In the genomic region with DNA sequence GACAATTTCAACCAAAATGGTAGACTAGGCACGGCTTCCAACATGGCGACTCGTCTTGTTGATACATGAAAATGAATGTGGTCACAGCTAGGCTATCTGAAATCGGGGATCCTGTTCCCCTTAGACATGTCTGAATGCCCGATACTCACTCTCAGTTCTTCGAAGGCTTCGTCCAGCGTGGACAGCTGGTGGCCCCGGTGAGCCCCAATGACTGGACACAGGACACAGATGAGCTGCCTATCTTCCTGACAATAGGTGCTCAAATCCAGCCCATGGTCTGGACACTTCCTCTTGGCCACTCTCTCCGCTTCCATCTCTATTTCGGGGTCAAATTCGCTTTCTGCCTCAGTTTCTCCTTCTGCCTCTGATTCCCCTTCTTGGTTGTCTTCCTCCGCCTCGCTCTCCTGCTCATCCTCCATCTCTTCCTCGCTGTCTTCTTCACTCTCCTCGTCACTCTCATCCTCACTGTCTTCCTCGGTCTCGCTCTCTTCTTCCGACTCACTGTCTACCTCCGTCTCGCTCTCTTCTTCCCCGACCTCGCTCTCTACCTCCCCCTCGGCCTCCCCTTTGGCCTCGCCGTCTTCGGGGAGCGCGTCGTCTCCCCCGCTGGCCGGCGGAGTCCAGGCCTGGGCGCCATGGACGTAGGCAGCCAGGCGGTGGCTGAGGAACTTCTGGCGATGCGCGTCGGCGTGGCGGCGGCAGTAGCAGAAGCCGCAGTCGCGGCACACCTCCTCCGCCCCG, we compare ENCODE assay signal across 8 mouse cellular contexts. TPM values are rescaled to one million over a fixed set of nuclear protein-coding genes. Genes with fewer than 3 reads are reported as not detected.
DNase-seq lines count a peak whose midpoint lies in the region; ATAC-seq and TF ChIP-seq lines count a peak whose summit lies in the region.

No protein-coding gene starts in this region.

- H3K9ac ChIP-seq in intestine, embryonic 16.5 days (ENCODE audit: low read depth, low read length): peak overlapping the region; percentile 90
- H3K9ac ChIP-seq in neural tube, embryonic 15.5 days (replicated peaks): peak overlapping the region; percentile 79

- no peak for ATAC-seq in intestine, embryonic 16.5 days
- no peak; the same call in 1 of the 2 replicates for ATAC-seq in neural tube, embryonic 15.5 days (ENCODE audit: low FRiP score)

- peaks cover 5% of the 10 kb centered on the region; the same call in 1 of the 2 replicates for H3K4me1 ChIP-seq in cerebellum, adult 2 months (ENCODE audit: control insufficient read depth, insufficient read depth, low read length)
- H3K4me1 ChIP-seq in spleen, adult 2 months (ENCODE audit: control insufficient read depth, insufficient read depth, insufficient read length): peaks cover 16% of the 10 kb centered on the region
- peaks cover 16% of the 10 kb centered on the region for H3K4me1 ChIP-seq in intestine, embryonic 16.5 days (ENCODE audit: control insufficient read depth, insufficient read depth, low read length)
- peaks cover 31% of the 10 kb centered on the region for H3K4me1 ChIP-seq in neural tube, embryonic 15.5 days

- H3K4me3 ChIP-seq in cerebellum, adult 2 months (replicated peaks; ENCODE audit: insufficient read depth, low read depth, low read length): peak overlapping the region; percentile 62
- peak overlapping the region; percentile 69 for H3K4me3 ChIP-seq in spleen, adult 2 months (ENCODE audit: extremely low read depth, insufficient read depth, insufficient read length)
- H3K4me3 ChIP-seq in intestine, embryonic 16.5 days (ENCODE audit: low read length): peak overlapping the region; percentile 72
- peak overlapping the region; percentile 89 for H3K4me3 ChIP-seq in neural tube, embryonic 15.5 days (replicated peaks)

- 37% methylated on average over 48 of the region's 48 CpGs for WGBS in cerebellum, adult 2 months
- 42% methylated on average over 48 of the region's 48 CpGs for WGBS in spleen, adult 2 months
- WGBS in intestine, embryonic 16.5 days: 35% methylated on average over 48 of the region's 48 CpGs
- WGBS in neural tube, embryonic 15.5 days: 39% methylated on average over 48 of the region's 48 CpGs

- DNase-seq in cerebellum, adult 2 months: peak in 1 of 2 experiments; percentile 26
- no peak for DNase-seq in cerebellum, adult 18-20 months
- DNase-seq in spleen, adult 2 months (ENCODE audit: low read depth in 1 of 2, low spot score in 2 of 2): no peak
- DNase-seq in spleen, postnatal 36 days (ENCODE audit: low spot score in 2 of 2): no peak
- DNase-seq in ovary, postnatal 14 days (ENCODE audit: low spot score): no peak
- DNase-seq in layer of hippocampus, postnatal 10 days (ENCODE audit: low spot score in 2 of 2): no peak

- TF ChIP-seq CTCF in cerebellum, adult 2 months (IDR thresholded peaks at IDR 0.05; ENCODE audit: borderline replicate concordance, insufficient read depth, low read depth, low read length): no peak
- TF ChIP-seq CTCF in spleen, adult 2 months (IDR thresholded peaks at IDR 0.05; ENCODE audit: extremely low read depth, insufficient read depth, insufficient read length, insufficient replicate concordance): no peak

- no peaks in the 10 kb centered on the region for H3K9me3 ChIP-seq in intestine, embryonic 16.5 days (ENCODE audit: control insufficient read depth, low read length)
- H3K9me3 ChIP-seq in neural tube, embryonic 15.5 days (replicated peaks): no peaks in the 10 kb centered on the region

- no peaks in the 10 kb centered on the region for H3K27me3 ChIP-seq in cerebellum, adult 2 months (ENCODE audit: control insufficient read depth, insufficient read depth, low read length)
- H3K27me3 ChIP-seq in spleen, adult 2 months (ENCODE audit: control insufficient read depth, insufficient read depth, low read length): no peaks in the 10 kb centered on the region
- H3K27me3 ChIP-seq in intestine, embryonic 16.5 days (replicated peaks; ENCODE audit: control insufficient read depth, insufficient read depth, low read length): no peaks in the 10 kb centered on the region
- H3K27me3 ChIP-seq in neural tube, embryonic 15.5 days (replicated peaks): no peaks in the 10 kb centered on the region

- TF ChIP-seq POLR2A in cerebellum, adult 2 months (IDR thresholded peaks at IDR 0.05; ENCODE audit: borderline replicate concordance, insufficient read depth, low read length): no peak
- TF ChIP-seq POLR2A in spleen, adult 2 months (IDR thresholded peaks at IDR 0.05; ENCODE audit: low read depth, low read length): no peak

- H3K27ac ChIP-seq in cerebellum, adult 2 months (ENCODE audit: insufficient read depth, low read length): peak overlapping the region; percentile 69
- peak overlapping the region; percentile 85 for H3K27ac ChIP-seq in spleen, adult 2 months (ENCODE audit: insufficient read depth, low read length)
- H3K27ac ChIP-seq in intestine, embryonic 16.5 days (ENCODE audit: low read length): peak overlapping the region; percentile 94
- H3K27ac ChIP-seq in neural tube, embryonic 15.5 days (replicated peaks): peak overlapping the region; percentile 97

- H3K4me2 ChIP-seq in intestine, embryonic 16.5 days (ENCODE audit: low read depth, low read length): peak overlapping the region; percentile 94
- peak overlapping the region; percentile 83 for H3K4me2 ChIP-seq in neural tube, embryonic 15.5 days

- no peaks in the 10 kb centered on the region for H3K36me3 ChIP-seq in spleen, adult 2 months (ENCODE audit: control insufficient read depth, insufficient read depth, low read length)
- H3K36me3 ChIP-seq in intestine, embryonic 16.5 days (ENCODE audit: control insufficient read depth, insufficient read depth, low read length): no peaks in the 10 kb centered on the region
- no peaks in the 10 kb centered on the region for H3K36me3 ChIP-seq in neural tube, embryonic 15.5 days

RNA-seq across cellular contexts. Expression of a gene that starts 7.6 kb away (rescaled TPM):
- polyA plus RNA-seq in cerebellum, adult 2 months (2012; rRNA removed): 105 and 107 TPM in 2 replicates
- polyA plus RNA-seq in spleen, adult 2 months (2012; rRNA removed): 12.9 and 15.4 TPM in 2 replicates
- polyA plus RNA-seq in intestine, embryonic 16.5 days (2015; fragmentation: Nextera tagmentation; extraction: Ambion mirVana): 10.1 and 10.2 TPM in 2 replicates
- 51.2 and 56.2 TPM in 2 replicates for polyA plus RNA-seq in neural tube, embryonic 15.5 days (2015; fragmentation: Nextera tagmentation; extraction: Ambion mirVana)
- total RNA-seq in layer of hippocampus, postnatal 10 days (2021): 100 to 1,000 TPM; 162 to 165 TPM

RNA-seq across cellular contexts. Expression of a gene that starts 52.3 kb away (rescaled TPM):
- polyA plus RNA-seq in cerebellum, adult 2 months (2012; rRNA removed): 31.4 and 31.9 TPM in 2 replicates
- 0.56 and 0.98 TPM in 2 replicates for polyA plus RNA-seq in spleen, adult 2 months (2012; rRNA removed)
- polyA plus RNA-seq in intestine, embryonic 16.5 days (2015; fragmentation: Nextera tagmentation; extraction: Ambion mirVana): 2.7 and 3.4 TPM in 2 replicates
- polyA plus RNA-seq in neural tube, embryonic 15.5 days (2015; fragmentation: Nextera tagmentation; extraction: Ambion mirVana): 31.6 and 38.5 TPM in 2 replicates
- 10 to 100 TPM; 64.8 to 72.0 TPM for total RNA-seq in layer of hippocampus, postnatal 10 days (2021)
